Mouse (Mus musculus): ENCODE results near the gene Tfrc. TPM values are rescaled to one million over a fixed set of nuclear protein-coding genes. Genes with fewer than 3 reads are reported as not detected.
A peak's percentile ranks its signal among the peaks of the same experiment; 100 is the strongest.

Tfrc gene
- total RNA-seq, 2 experiments from 2014 or later: 70.3 to 72.3 TPM

DNA sequence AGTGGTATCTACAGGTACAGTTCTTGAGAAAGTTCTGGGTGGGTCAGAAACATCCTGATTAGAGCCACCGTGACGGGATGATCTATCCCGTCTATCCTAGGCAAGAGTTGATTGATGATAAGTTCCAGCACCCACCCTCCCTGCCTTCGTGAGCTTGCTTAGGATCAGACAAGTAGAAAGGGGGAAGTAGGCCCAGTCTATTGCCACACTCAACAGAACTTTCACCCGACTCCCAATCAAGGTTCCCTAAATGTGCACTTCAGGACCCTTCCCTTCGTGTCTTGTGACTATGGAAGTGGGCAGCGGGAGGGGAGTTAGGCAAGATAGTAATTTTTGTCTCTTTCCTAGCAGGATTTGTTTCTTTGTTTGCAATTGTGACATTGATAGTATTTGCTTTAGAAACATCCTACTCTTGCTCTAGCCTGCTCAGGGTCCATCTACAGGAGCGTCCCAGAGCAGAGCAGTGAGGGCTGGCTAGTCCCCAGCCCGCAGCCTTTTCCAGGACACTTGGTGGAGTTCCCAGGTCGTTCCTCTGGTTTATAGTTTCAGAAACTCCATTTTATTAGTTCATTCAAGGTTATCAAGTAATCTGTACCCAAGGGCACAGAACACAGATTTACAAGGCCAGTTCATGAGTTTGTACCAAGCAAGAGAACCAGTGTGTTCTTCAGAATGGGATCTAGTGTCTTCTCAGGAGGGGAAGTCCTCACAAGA is 13.4 kb upstream of the Tfrc start:
- no peak overlapping the region for H3K4me3 ChIP-seq
- TF ChIP-seq CTCF (conservative IDR thresholded peaks at IDR 0.05): no peak
- no peak for DNase-seq (ENCODE audit: low spot score in 2 of 2)
- no peak overlapping the region for H3K27ac ChIP-seq

- no peak overlapping the region for H3K4me3 ChIP-seq
- no peak for TF ChIP-seq CTCF (conservative IDR thresholded peaks at IDR 0.05)
- no peak overlapping the region for H3K27ac ChIP-seq
- DNase-seq (ENCODE audit: low spot score in 2 of 2): no peak
Observed at GRCm38 (mm10) chr16:32597909-32598381, 10.8 kb upstream of the Tfrc start.

DNA sequence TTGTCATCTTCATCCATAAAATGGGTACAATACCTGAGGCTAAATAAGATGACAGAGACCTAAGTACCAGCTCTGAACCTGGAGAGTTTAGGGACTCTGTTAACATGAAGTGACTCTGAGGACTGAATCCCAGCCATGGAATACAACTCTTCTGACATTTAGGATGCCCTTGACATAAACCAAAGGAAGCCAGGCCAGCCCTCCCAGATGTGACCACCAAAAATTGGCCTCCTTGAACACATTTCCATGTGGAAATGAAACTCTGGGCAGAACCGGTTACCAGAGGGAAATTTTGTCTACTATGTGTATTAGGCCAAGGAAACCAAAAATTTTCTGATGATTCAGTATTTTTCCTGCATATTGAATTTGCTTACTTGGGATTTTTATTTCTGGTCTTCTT is 9.6 kb upstream of the Tfrc start:
- no peak overlapping the region for H3K4me3 ChIP-seq
- no peak for TF ChIP-seq CTCF (conservative IDR thresholded peaks at IDR 0.05)
- no peak for DNase-seq (ENCODE audit: low spot score in 2 of 2)

GRCm38 (mm10) chr16:32602193-32602685 is 6.5 kb upstream of the Tfrc start:
- no peak for TF ChIP-seq CTCF (conservative IDR thresholded peaks at IDR 0.05)
- DNase-seq (ENCODE audit: low spot score in 2 of 2): no peak
- Histone ChIP-seq H3K4me3 (no peak overlapping the region), H3K27ac (no peak overlapping the region)

More for the DNA sequence above, 9.6 kb upstream of the Tfrc start:
- H3K27ac ChIP-seq: no peak overlapping the region

- no peak for TF ChIP-seq CTCF (conservative IDR thresholded peaks at IDR 0.05)
- H3K4me3 ChIP-seq: peak overlapping the region; percentile 98
- H3K27ac ChIP-seq: peak overlapping the region; percentile 90
- DNase-seq (ENCODE audit: low spot score in 2 of 2): no peak
Observed at GRCm38 (mm10) chr16:32607562-32608343, 967 bp upstream of the Tfrc start.

GRCm38 (mm10) chr16:32608344-32608711 is 392 bp upstream of the Tfrc start:
- no peak for TF ChIP-seq CTCF (conservative IDR thresholded peaks at IDR 0.05)
- H3K4me3 ChIP-seq: peak overlapping the region; percentile 98
- peak overlapping the region; percentile 90 for H3K27ac ChIP-seq
- DNase-seq (ENCODE audit: low spot score in 2 of 2): no peak

DNA sequence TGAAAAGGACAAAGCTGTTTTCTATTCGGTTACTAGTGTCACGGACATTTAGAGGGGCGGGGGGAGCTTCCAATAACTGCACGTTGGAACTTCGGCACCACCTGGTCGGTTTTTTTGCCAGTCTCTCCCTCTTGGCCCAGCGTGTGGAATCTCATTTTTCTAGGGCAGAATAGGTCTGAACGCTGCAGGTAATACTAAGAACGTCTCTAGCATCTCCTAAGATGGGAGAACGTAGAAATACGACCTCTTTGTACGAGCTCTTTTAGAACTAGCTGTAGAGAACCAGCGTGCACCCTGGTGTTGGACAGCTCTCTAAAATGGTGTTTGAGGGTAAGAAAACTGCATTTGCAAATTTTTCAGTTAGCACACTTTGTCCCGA is 670 bp downstream of the Tfrc start:
- Histone ChIP-seq H3K4me3 (peak overlapping the region; percentile 98), H3K27ac (peak overlapping the region; percentile 90)
- TF ChIP-seq CTCF (conservative IDR thresholded peaks at IDR 0.05): no peak
- no peak for DNase-seq (ENCODE audit: low spot score in 2 of 2)

GRCm38 (mm10) chr16:32610460-32611255 is 1.9 kb downstream of the Tfrc start:
- TF ChIP-seq CTCF (conservative IDR thresholded peaks at IDR 0.05): no peak
- H3K27ac ChIP-seq: peak overlapping the region; percentile 90; the same call in 1 of the 2 replicates

DNA sequence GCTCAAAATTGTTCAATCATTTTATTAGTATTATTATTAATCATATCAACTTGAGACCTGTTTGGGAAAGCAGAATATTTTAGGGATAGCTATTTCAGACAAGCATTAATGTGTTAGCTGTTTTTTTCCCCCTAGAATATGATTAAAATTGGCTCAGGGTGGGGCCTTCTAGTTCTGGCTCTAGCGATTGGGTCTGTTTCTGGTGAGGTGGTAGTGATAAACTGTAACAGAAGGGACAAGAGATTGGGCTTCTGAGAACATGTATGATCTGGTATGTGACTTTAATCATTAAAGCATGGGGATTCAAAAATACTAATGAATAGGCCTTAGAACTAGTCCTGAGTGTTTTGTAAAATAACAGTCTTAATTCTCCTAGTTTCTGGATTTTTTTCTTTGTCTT is 3.3 kb downstream of the Tfrc start:
- DNase-seq (ENCODE audit: low spot score in 2 of 2): no peak
- no peak for TF ChIP-seq CTCF (conservative IDR thresholded peaks at IDR 0.05)
- Histone ChIP-seq H3K4me3 (peak overlapping the region; percentile 0; the same call in 1 of the 2 replicates), H3K27ac (0 out of 2 replicates have a peak overlapping the region, but pooled peaks have one; percentile 29)

More at GRCm38 (mm10) chr16:32610460-32611255, 1.9 kb downstream of the Tfrc start:
- no peak for DNase-seq (ENCODE audit: low spot score in 2 of 2)
- H3K4me3 ChIP-seq: peak overlapping the region; percentile 98

GRCm38 (mm10) chr16:32613269-32613834 is 4.6 kb downstream of the Tfrc start:
- H3K4me3 ChIP-seq: no peak overlapping the region
- no peak overlapping the region for H3K27ac ChIP-seq
- no peak for DNase-seq (ENCODE audit: low spot score in 2 of 2)
- TF ChIP-seq CTCF (conservative IDR thresholded peaks at IDR 0.05): peak; percentile 43

DNA sequence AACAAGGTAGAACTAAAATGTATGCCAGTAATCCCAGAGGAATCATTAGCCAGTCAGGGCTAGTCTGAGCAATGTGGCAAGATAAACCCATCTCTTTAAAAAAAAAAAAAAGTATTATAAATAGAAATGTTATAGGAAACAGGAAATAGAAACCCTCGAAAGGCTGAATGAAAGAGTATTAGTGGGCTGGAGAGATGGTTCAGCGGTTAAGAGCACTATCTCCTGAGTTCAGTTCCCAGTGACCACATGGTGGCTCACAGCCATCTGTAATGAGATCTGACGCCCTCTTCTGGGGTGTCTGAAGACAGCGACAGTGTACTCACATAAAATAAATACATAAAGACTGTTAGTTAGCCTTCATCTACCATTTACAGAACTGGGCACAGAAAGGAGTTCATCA is 5.3 kb downstream of the Tfrc start:
- no peak overlapping the region for H3K27ac ChIP-seq
- no peak for DNase-seq (ENCODE audit: low spot score in 2 of 2)
- peak; percentile 55 for TF ChIP-seq CTCF (conservative IDR thresholded peaks at IDR 0.05)
- H3K4me3 ChIP-seq: no peak overlapping the region

DNA sequence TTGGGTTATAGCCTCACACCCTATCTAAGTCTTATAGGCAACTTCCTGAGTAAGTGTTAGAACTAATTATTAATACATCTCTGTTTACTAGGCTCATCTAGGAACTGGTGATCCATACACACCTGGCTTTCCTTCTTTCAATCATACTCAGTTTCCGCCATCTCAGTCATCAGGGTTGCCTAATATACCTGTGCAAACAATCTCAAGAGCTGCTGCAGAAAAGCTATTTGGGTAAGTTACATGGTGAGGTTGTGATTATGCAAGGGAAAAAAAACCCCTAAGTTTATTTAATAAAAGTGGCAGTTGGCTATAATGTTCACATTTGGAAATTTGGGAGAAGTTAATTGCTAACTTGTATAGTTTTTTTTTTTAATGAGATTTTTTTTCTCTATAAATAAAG is 10.2 kb downstream of the Tfrc start:
- DNase-seq (ENCODE audit: low spot score in 2 of 2): no peak

More for the DNA sequence above, 10.2 kb downstream of the Tfrc start:
- no peak overlapping the region for H3K4me3 ChIP-seq
- H3K27ac ChIP-seq: no peak overlapping the region
- no peak for TF ChIP-seq CTCF (conservative IDR thresholded peaks at IDR 0.05)
